28 mouse cellular contexts compared by ENCODE assay signal in genomic region chr6:114795706-114796325, GRCm38 (mm10).
DNase-seq lines count a peak whose midpoint lies in the region; ATAC-seq and TF ChIP-seq lines count a peak whose summit lies in the region.
"Had no signal": no experiment of that assay in that cellular context is flagged by ENCODE, and none has a peak within 500 bp of the region (broad histone marks: within the 10 kb centered on the region; RNA-seq: fewer than 3 reads in every experiment).

No protein-coding gene starts in this region.

- H3K4me2 ChIP-seq in liver, embryonic 14.5 days (ENCODE audit: low read depth): no peak overlapping the region
- no peak overlapping the region for H3K4me2 ChIP-seq in myocyte (ENCODE audit: low read depth)
- H3K4me2 ChIP-seq: embryonic facial prominence, embryonic 12.5 days; embryonic facial prominence, embryonic 15.5 days; heart, embryonic 12.5 days; heart, embryonic 15.5 days; hindbrain, embryonic 13.5 days had no signal

- intact Hi-C loops in gastrocnemius, postnatal 14 days (cut with DNase I; ENCODE audit: low total_unique reads): no loop called here
- intact Hi-C loops in gastrocnemius, postnatal 36 days (cut with DNase I): no loop called here

- ATAC-seq in liver, embryonic 14.5 days (ENCODE audit: insufficient read depth): no peak
- ATAC-seq: forebrain, embryonic 14.5 days; forebrain, postnatal 0 days; hindbrain, postnatal 0 days; inflammation-experienced regulatory T-cells, adult 6 months; intestine, embryonic 16.5 days had no signal

- no peaks in the 10 kb centered on the region for H3K79me2 ChIP-seq in myocyte (ENCODE audit: control insufficient read depth, insufficient read depth)

- H3K9me3 ChIP-seq in liver, embryonic 14.5 days (ENCODE audit: control insufficient read depth, low read length): no peaks in the 10 kb centered on the region
- H3K9me3 ChIP-seq: embryonic facial prominence, embryonic 12.5 days; embryonic facial prominence, embryonic 15.5 days; heart, embryonic 12.5 days; heart, embryonic 15.5 days; hindbrain, embryonic 10.5 days; hindbrain, embryonic 13.5 days had no signal

- TF ChIP-seq CTCF in liver, embryonic 14.5 days (IDR thresholded peaks at IDR 0.05; ENCODE audit: low read depth): no peak

- H3K36me3 ChIP-seq in liver, embryonic 14.5 days (replicated peaks; ENCODE audit: control insufficient read depth, insufficient read depth, low read depth): no peaks in the 10 kb centered on the region
- no peaks in the 10 kb centered on the region for H3K36me3 ChIP-seq in myocyte (ENCODE audit: control insufficient read depth, insufficient read depth)
- H3K36me3 ChIP-seq: embryonic facial prominence, embryonic 12.5 days; embryonic facial prominence, embryonic 15.5 days; heart, embryonic 12.5 days; heart, embryonic 15.5 days; hindbrain, embryonic 10.5 days; hindbrain, embryonic 13.5 days had no signal

- H3K9ac ChIP-seq in liver, embryonic 14.5 days (replicated peaks): no peak overlapping the region
- H3K9ac ChIP-seq: embryonic facial prominence, embryonic 12.5 days; embryonic facial prominence, embryonic 15.5 days; forebrain, postnatal 0 days; heart, embryonic 12.5 days; heart, embryonic 15.5 days; hindbrain, embryonic 13.5 days had no signal

- DNase-seq in gastrocnemius, postnatal 14 days: peak; percentile 23
- DNase-seq in gastrocnemius, postnatal 36 days: no peak
- no peak for DNase-seq in liver, embryonic 14.5 days (ENCODE audit: low read depth in 3 of 3, low spot score in 3 of 3)
- DNase-seq in liver: no peak
- no peak for DNase-seq in testis, postnatal 10 days (ENCODE audit: low spot score)
- DNase-seq: adrenal gland, postnatal 10 days; adrenal gland, postnatal 36 days; B cell, adult 2 months; cerebellum, adult 11 months; cerebellum, adult 2 months; cerebellum, adult 9-11 months; cerebellum, postnatal 25 days; forebrain, postnatal 0 days; heart, adult 18-20 months; heart, postnatal 10 days; heart, postnatal 36 days had no signal

- no peak overlapping the region for H3K27ac ChIP-seq in liver, embryonic 14.5 days
- H3K27ac ChIP-seq: embryonic facial prominence, embryonic 12.5 days; embryonic facial prominence, embryonic 15.5 days; heart, embryonic 15.5 days; hindbrain, embryonic 10.5 days; hindbrain, embryonic 13.5 days; hindbrain, postnatal 0 days had no signal

- no peak for TF ChIP-seq POLR2A in myocyte (IDR thresholded peaks at IDR 0.05; ENCODE audit: insufficient read length, low read depth)

- peaks cover 0 to 5% of the 10 kb centered on the region in 2 experiments; a peak in 1 of 4 replicates for H3K4me1 ChIP-seq in liver, embryonic 14.5 days (replicated peaks; ENCODE audit: control insufficient read depth in 2 of 2, insufficient read depth in 2 of 2, low read length in 1 of 2)
- H3K4me1 ChIP-seq: embryonic facial prominence, embryonic 15.5 days had no signal

- H3K27me3 ChIP-seq in liver, embryonic 14.5 days (ENCODE audit: control insufficient read depth, insufficient read depth, low read length): no peaks in the 10 kb centered on the region
- no peaks in the 10 kb centered on the region for H3K27me3 ChIP-seq in myocyte (ENCODE audit: control insufficient read depth, insufficient read depth, insufficient read length)
- H3K27me3 ChIP-seq: CH12.LX; embryonic facial prominence, embryonic 12.5 days; embryonic facial prominence, embryonic 15.5 days; heart, embryonic 12.5 days; heart, embryonic 15.5 days; hindbrain, embryonic 13.5 days had no signal

- no peak overlapping the region for H3ac ChIP-seq in myocyte (ENCODE audit: control insufficient read depth, insufficient read length)

- peak; percentile 55 for TF ChIP-seq EP300 in liver, embryonic 14.5 days (IDR thresholded peaks at IDR 0.05; ENCODE audit: low read depth)

- H3K4me3 ChIP-seq in liver, embryonic 14.5 days (ENCODE audit: insufficient read depth in 1 of 2, low read depth in 2 of 2, low read length in 2 of 2): no peak overlapping the region
- H3K4me3 ChIP-seq in myocyte: no peak overlapping the region
- H3K4me3 ChIP-seq: embryonic facial prominence, embryonic 12.5 days; embryonic facial prominence, embryonic 15.5 days; heart, embryonic 12.5 days; heart, embryonic 15.5 days; hindbrain, embryonic 10.5 days; hindbrain, embryonic 13.5 days had no signal

- whole genome bisulfite sequencing in liver, embryonic 14.5 days (ENCODE audit: insufficient replicate concordance): 54% methylated on average over 7 of the region's 7 CpGs

TF ChIP-seq in myocyte, 11 proteins besides CTCF, POLR2A, EP300 and RAD21:
- TF ChIP-seq CEBPB (IDR thresholded peaks at IDR 0.05; ENCODE audit: insufficient read depth, poor library complexity, severe bottlenecking) (no peak), POLR2AphosphoS2 (IDR thresholded peaks at IDR 0.05; ENCODE audit: insufficient read length, low read depth) (no peak), MYOD1 (IDR thresholded peaks at IDR 0.05; ENCODE audit: control insufficient read depth in 1 of 3, insufficient read length in 2 of 3, low read depth in 2 of 3) (peak in 2 of 3 experiments; percentile 65 to 68), REST (IDR thresholded peaks at IDR 0.05; ENCODE audit: insufficient read depth, insufficient read length) (no peak), SRF (IDR thresholded peaks at IDR 0.05; ENCODE audit: control insufficient read depth, insufficient read length, low read depth) (no peak), E2F4 (IDR thresholded peaks at IDR 0.05; ENCODE audit: insufficient read depth) (no peak), TCF3 (IDR thresholded peaks at IDR 0.05; ENCODE audit: insufficient read length, low read depth) (no peak), USF1 (IDR thresholded peaks at IDR 0.05; ENCODE audit: low read depth) (no peak), TCF12 (IDR thresholded peaks at IDR 0.05; ENCODE audit: insufficient read depth, poor library complexity, severe bottlenecking) (no peak), MAX (IDR thresholded peaks at IDR 0.05; ENCODE audit: low read depth) (no peak), MYOG (IDR thresholded peaks at IDR 0.05; ENCODE audit: control insufficient read depth in 1 of 3, insufficient read depth in 1 of 3, insufficient read length in 2 of 3, low read depth in 2 of 3) (peak in 1 of 3 experiments; percentile 63)
